Mouse (Mus musculus) lung, embryonic 15.5 days (tissue): ENCODE results near the gene Mzf1. TPM values are rescaled to one million over a fixed set of nuclear protein-coding genes. Genes with fewer than 3 reads are reported as not detected.
A peak's percentile ranks its signal among the peaks of the same experiment; 100 is the strongest.

Experiments
- ATAC-seq: fragments of 200-750 bp; cut with Nextera tagmentation; 2 replicates; pipeline ENCODE4 v1.8.0; 2017; ENCODE audit warnings: moderate number of reproducible peaks, borderline replicate concordance; ENCODE audit not compliant: low FRiP score, low TSS enrichment; ENCODE audit errors: extremely low read depth
- H3K27ac ChIP-seq: fragments of 300-500 bp; sonication (generic); 2 replicates; pipeline ENCODE4 v1.5.1; 2015; ENCODE audit warnings: moderate library complexity, mild to moderate bottlenecking, inconsistent platforms
- H3K27me3 ChIP-seq: fragments of 300-500 bp; sonication (generic); 2 replicates; pipeline ENCODE4 v1.6.1; 2015; ENCODE audit warnings: inconsistent platforms
- H3K36me3 ChIP-seq: fragments of 300-500 bp; sonication (generic); 2 replicates; pipeline ENCODE4 v1.6.1; 2015; ENCODE audit warnings: inconsistent platforms
- H3K4me1 ChIP-seq: fragments of 300-500 bp; sonication (generic); 2 replicates; pipeline ENCODE4 v1.6.1; 2015; ENCODE audit warnings: inconsistent platforms
- H3K4me2 ChIP-seq: fragments of 300-500 bp; sonication (generic); 2 replicates; pipeline ENCODE4 v1.6.1; 2015; ENCODE audit warnings: inconsistent platforms, mild to moderate bottlenecking, moderate library complexity
- H3K4me3 ChIP-seq: fragments of 300-500 bp; sonication (generic); 2 replicates; pipeline ENCODE4 v1.5.1; 2015; ENCODE audit warnings: mild to moderate bottlenecking, inconsistent platforms
- H3K9ac ChIP-seq: fragments of 300-500 bp; sonication (generic); 2 replicates; pipeline ENCODE4 v1.6.1; 2015; ENCODE audit warnings: inconsistent platforms
- H3K9me3 ChIP-seq: fragments of 300-500 bp; sonication (generic); 2 replicates; pipeline ENCODE4 v1.6.1; 2016; ENCODE audit warnings: inconsistent platforms
- WGBS: fragments of 180-500 bp; shearing (Covaris S2); methylation state at CpG from one replicate; pipeline ENCODE4 v1.1.7; 2015; 5-methylcytosine and 5-hydroxymethylcytosine counted together
- polyA plus RNA-seq: library from polyadenylated mRNA; unstranded; fragments of >200 nt; fragmentation: Nextera tagmentation; extraction: Ambion mirVana; gene quantifications from 2 replicates; pipeline ENCODE4 v1.2.1, GENCODE M21; 2015

Gene Mzf1
- polyA plus RNA-seq, 1 experiment from 2014 or later = 3.1 TPM

- WGBS = 72% methylated on average over 4 of the region's 4 CpGs
These were observed 40.9 kb downstream of the Mzf1 start for GRCm38 (mm10) chr7:13013671-13014070.

DNA sequence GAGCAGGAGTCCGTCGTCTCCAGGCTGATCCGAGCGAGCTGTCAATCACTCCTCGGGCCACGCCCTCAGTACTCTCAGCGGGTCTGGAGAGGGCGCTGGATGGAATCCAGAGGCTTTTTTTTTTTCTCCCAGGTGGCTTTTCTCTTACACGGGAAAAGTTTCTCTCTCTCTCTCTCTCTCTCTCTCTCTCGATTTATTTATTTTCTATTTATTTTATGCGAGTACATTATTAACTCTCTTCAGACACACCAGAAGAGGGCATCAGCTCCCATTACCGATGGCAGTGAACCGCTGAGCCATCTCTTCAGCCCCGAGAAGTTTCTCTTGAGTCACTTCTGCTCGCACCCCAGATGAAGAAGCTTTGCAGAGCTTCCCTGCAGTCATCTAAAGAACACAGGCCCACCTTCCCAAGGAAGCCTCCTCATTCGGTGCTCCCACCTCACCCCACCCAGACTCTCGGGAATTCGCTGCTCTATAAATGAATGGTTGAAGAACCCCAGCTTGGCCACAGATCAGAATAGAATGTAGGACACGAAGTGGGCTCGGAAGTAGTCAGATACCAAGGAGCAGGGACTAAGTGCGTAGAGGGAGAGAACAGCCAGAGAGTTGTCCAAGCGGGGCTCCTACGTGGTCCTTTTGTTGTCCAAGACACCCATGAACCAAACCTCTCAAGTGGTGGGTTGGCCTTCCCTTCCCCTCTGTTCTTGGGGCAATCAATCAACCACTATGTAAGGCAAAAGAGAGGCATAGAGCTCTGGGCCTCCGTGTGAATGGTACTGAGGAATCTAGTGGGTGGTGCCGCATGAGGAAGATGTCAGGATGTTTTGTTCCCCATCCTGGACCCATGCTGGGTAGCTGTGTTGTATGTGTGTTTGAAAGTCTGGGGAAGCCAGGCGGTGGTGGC lies 44.3 kb downstream of the Mzf1 start, which contains the start of gene Zbtb45:
Zbtb45 (minus strand) TSS at position 30 of the 904 bp plus-strand sequence.
- Histone ChIP-seq H3K4me3 (peak within 1 kb of the TSS; percentile 74), H3K9me3 (no peaks in the 10 kb centered on the region), H3K4me2 (peak within 1 kb of the TSS; percentile 84), H3K27me3 (no peaks in the 10 kb centered on the region), H3K9ac (peak within 1 kb of the TSS; percentile 86), H3K36me3 (peaks cover 27% of the 10 kb centered on the region), H3K27ac (peak within 1 kb of the TSS; percentile 97), H3K4me1 (peaks cover 10% of the 10 kb centered on the region)
- 10% methylated on average over 26 of the region's 26 CpGs for WGBS
- ATAC-seq = no peak

More at GRCm38 (mm10) chr7:13013671-13014070, 40.9 kb downstream of the Mzf1 start:
- Histone ChIP-seq H3K4me2 (no peak overlapping the region), H3K4me3 (no peak overlapping the region), H3K27me3 (no peaks in the 10 kb centered on the region), H3K9me3 (no peaks in the 10 kb centered on the region), H3K4me1 (peaks cover 6% of the 10 kb centered on the region), H3K27ac (no peak overlapping the region), H3K36me3 (no peaks in the 10 kb centered on the region), H3K9ac (no peak overlapping the region)
- ATAC-seq = no peak

GRCm38 (mm10) chr7:13009143-13010004 lies 45.2 kb downstream of the Mzf1 start:
- Histone ChIP-seq H3K4me2 (peak overlapping the region; percentile 84), H3K27me3 (no peaks in the 10 kb centered on the region), H3K4me1 (peaks cover 10% of the 10 kb centered on the region), H3K27ac (peak overlapping the region; percentile 97), H3K9me3 (no peaks in the 10 kb centered on the region), H3K4me3 (peak overlapping the region; percentile 74), H3K9ac (peak overlapping the region; percentile 86), H3K36me3 (peaks cover 34% of the 10 kb centered on the region)
- WGBS = under 1% methylated on average over 42 of the region's 42 CpGs
- ATAC-seq = peak; percentile 89

- no peak overlapping the region for H3K4me2 ChIP-seq
- ATAC-seq = no peak
- H3K27me3 ChIP-seq = no peaks in the 10 kb centered on the region
- no peaks in the 10 kb centered on the region for H3K9me3 ChIP-seq
- H3K4me3 ChIP-seq = no peak overlapping the region
- WGBS = 52% methylated on average over 57 of the region's 57 CpGs
- H3K9ac ChIP-seq = no peak overlapping the region
- peaks cover 10% of the 10 kb centered on the region for H3K4me1 ChIP-seq
- no peak overlapping the region for H3K27ac ChIP-seq
- H3K36me3 ChIP-seq = peaks cover 34% of the 10 kb centered on the region
These were observed 47.0 kb downstream of the Mzf1 start for GRCm38 (mm10) chr7:13007341-13008092.

DNA sequence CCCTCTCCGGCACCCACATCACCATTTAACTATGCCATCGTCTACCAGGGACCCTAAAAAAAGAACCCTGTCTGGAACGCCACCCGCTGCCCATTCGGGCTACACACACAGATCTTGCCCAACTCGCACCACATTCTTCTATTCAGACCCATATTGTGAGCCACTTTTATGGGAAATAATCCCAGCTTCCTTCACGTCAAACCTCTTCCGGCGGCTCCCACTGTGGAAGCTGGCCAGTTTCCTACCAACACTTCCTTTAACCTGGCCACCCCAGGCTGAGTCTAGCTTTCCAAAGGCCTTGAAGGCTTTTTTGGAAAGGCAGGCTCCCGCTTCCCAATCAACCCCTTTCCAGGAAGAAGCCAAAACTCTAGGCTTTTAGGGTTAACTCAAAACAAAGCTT lies 48.0 kb downstream of the Mzf1 start:
- H3K4me2 ChIP-seq = no peak overlapping the region
- H3K27ac ChIP-seq = no peak overlapping the region
- no peak overlapping the region for H3K4me3 ChIP-seq
- no peak for ATAC-seq
- H3K9ac ChIP-seq = no peak overlapping the region
- peaks cover 34% of the 10 kb centered on the region for H3K36me3 ChIP-seq
- H3K4me1 ChIP-seq = peaks cover 10% of the 10 kb centered on the region
- 86% methylated on average over 10 of the region's 10 CpGs for WGBS
- no peaks in the 10 kb centered on the region for H3K27me3 ChIP-seq
- no peaks in the 10 kb centered on the region for H3K9me3 ChIP-seq

DNA sequence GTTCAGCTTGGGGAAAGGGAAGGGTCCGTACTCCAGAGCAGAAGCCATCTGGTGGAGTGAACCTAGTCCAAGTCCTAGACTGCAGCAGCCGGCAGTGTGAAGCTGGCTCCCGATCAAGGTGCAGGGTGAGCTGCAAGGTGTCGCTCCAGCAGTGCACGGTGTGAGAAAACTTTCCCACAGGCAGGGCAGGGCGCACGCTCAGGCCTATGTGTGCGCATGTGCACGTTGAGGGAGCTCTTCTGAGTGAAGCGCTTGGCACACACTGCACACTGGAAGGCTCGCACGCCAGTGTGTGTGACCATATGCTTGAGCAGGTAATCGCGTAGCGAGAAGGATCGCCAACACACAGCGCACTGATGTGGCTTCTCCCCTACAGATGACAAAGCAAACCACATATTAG lies 48.6 kb downstream of the Mzf1 start:
- no peaks in the 10 kb centered on the region for H3K9me3 ChIP-seq
- no peak overlapping the region for H3K4me3 ChIP-seq
- no peak for ATAC-seq
- no peaks in the 10 kb centered on the region for H3K27me3 ChIP-seq
- peaks cover 34% of the 10 kb centered on the region for H3K36me3 ChIP-seq
- H3K4me1 ChIP-seq = peaks cover 10% of the 10 kb centered on the region
- no peak overlapping the region for H3K9ac ChIP-seq
- no peak overlapping the region for H3K27ac ChIP-seq
- H3K4me2 ChIP-seq = no peak overlapping the region
- 90% methylated on average over 17 of the region's 17 CpGs for WGBS

- H3K4me2 ChIP-seq = no peak overlapping the region
- no peaks in the 10 kb centered on the region for H3K9me3 ChIP-seq
- peaks cover 34% of the 10 kb centered on the region for H3K36me3 ChIP-seq
- no peak for ATAC-seq
- WGBS = 74% methylated on average over 5 of the region's 5 CpGs
- H3K9ac ChIP-seq = no peak overlapping the region
- no peak overlapping the region for H3K27ac ChIP-seq
- no peak overlapping the region for H3K4me3 ChIP-seq
- peaks cover 2% of the 10 kb centered on the region; the same call in 1 of the 2 replicates for H3K4me1 ChIP-seq
- no peaks in the 10 kb centered on the region for H3K27me3 ChIP-seq
These were observed 51.2 kb downstream of the Mzf1 start for GRCm38 (mm10) chr7:13003380-13003779.

- no peak overlapping the region for H3K27ac ChIP-seq
- no peaks in the 10 kb centered on the region for H3K4me1 ChIP-seq
- no peaks in the 10 kb centered on the region for H3K9me3 ChIP-seq
- no peaks in the 10 kb centered on the region for H3K27me3 ChIP-seq
- WGBS = 42% methylated on average over 1 of the region's 1 CpGs
- no peak overlapping the region for H3K4me3 ChIP-seq
- H3K36me3 ChIP-seq = peaks cover 19% of the 10 kb centered on the region; the same call in 1 of the 2 replicates
- no peak overlapping the region for H3K9ac ChIP-seq
- no peak for ATAC-seq
- H3K4me2 ChIP-seq = no peak overlapping the region
These were observed 53.0 kb downstream of the Mzf1 start for GRCm38 (mm10) chr7:13001584-13001983.

DNA sequence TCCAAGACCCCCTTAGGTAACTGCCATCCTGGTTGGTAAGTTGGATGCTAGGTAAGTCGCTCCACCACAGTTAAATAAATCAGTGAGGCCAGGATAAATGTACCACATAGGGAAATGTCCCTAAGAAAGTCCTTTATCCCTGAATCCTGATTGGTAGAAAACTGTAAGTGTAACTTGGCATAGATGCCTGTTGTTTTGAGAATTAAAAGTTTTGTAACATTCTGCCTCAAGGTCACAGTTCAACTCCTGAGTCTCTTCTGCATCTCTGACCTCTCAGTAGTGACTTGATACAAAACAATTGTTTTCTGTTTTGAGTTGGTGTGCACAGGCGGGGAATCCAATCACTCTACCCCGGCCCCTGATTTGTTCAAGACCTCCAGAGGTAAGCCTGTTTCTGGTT lies 55.7 kb downstream of the Mzf1 start, which contains the start of gene Trim28:
Trim28 (plus strand) TSS at position 264 of the 400 bp plus-strand sequence.
- Histone ChIP-seq H3K36me3 (no peaks in the 10 kb centered on the region), H3K9me3 (no peaks in the 10 kb centered on the region), H3K27ac (no peak within 1 kb of the TSS), H3K4me1 (no peaks in the 10 kb centered on the region), H3K27me3 (no peaks in the 10 kb centered on the region), H3K9ac (no peak within 1 kb of the TSS; the same call in 1 of the 2 replicates), H3K4me2 (no peak within 1 kb of the TSS), H3K4me3 (no peak within 1 kb of the TSS)
- 79% methylated on average over 3 of the region's 3 CpGs for WGBS
- ATAC-seq = no peak

GRCm38 (mm10) chr7:12998053-12998452 lies 56.5 kb downstream of the Mzf1 start, which contains the start of gene Slc27a5:
Slc27a5 (minus strand) TSS chr7:12998192.
- H3K9ac ChIP-seq = no peak within 1 kb of the TSS; the same call in 1 of the 2 replicates
- 68% methylated on average over 5 of the region's 5 CpGs for WGBS
- no peak within 1 kb of the TSS for H3K4me3 ChIP-seq
- no peak for ATAC-seq
- H3K4me2 ChIP-seq = no peak within 1 kb of the TSS
- H3K27me3 ChIP-seq = no peaks in the 10 kb centered on the region
- H3K9me3 ChIP-seq = no peaks in the 10 kb centered on the region
- H3K27ac ChIP-seq = no peak within 1 kb of the TSS
- no peaks in the 10 kb centered on the region for H3K36me3 ChIP-seq
- H3K4me1 ChIP-seq = no peaks in the 10 kb centered on the region

GRCm38 (mm10) chr7:12997230-12997629 lies 57.3 kb downstream of the Mzf1 start:
- 62% methylated on average over 5 of the region's 5 CpGs for WGBS
- Histone ChIP-seq H3K9ac (no peak overlapping the region), H3K27me3 (no peaks in the 10 kb centered on the region), H3K4me3 (no peak overlapping the region), H3K27ac (no peak overlapping the region), H3K4me1 (no peaks in the 10 kb centered on the region), H3K4me2 (no peak overlapping the region), H3K36me3 (no peaks in the 10 kb centered on the region), H3K9me3 (no peaks in the 10 kb centered on the region)
- ATAC-seq = no peak
